Mouse (Mus musculus) hindbrain, embryonic 14.5 days (tissue): ENCODE results near the gene Hils1. TPM values are rescaled to one million over a fixed set of nuclear protein-coding genes. Genes with fewer than 3 reads are reported as not detected.
A peak's percentile ranks its signal among the peaks of the same experiment; 100 is the strongest.
"Not testable (repeated sequence)": the region's sequence is repeated elsewhere in the genome, so short reads cannot be mapped to it uniquely, and the experiment has no call there.

ENCODE experiments used
- ATAC-seq: fragments of 200-750 bp; cut with Nextera tagmentation; 2 replicates; pipeline ENCODE4 v1.8.0; 2017; ENCODE audit warnings: moderate number of reproducible peaks, mild to moderate bottlenecking, moderate TSS enrichment, moderate library complexity; ENCODE audit not compliant: low FRiP score
- DNase-seq: peaks from one replicate; pipeline ENCODE4 v3.0.0-alpha.2; 2015; ENCODE audit warnings: low spot score
- H3K27ac ChIP-seq: fragments of 300-500 bp; sonication (generic); 2 replicates; pipeline ENCODE4 v1.5.1; 2014; ENCODE audit warnings: mild to moderate bottlenecking, moderate library complexity
- H3K27me3 ChIP-seq: fragments of 300-500 bp; sonication (generic); 2 replicates; pipeline ENCODE4 v1.6.1; 2014; ENCODE audit warnings: mild to moderate bottlenecking, low read length, mixed read lengths; ENCODE audit not compliant: control insufficient read depth, insufficient read depth
- H3K36me3 ChIP-seq: fragments of 300-500 bp; sonication (generic); replicated peaks from 2 replicates; pipeline ENCODE4 v1.6.1; 2014; ENCODE audit not compliant: control insufficient read depth, insufficient read depth
- H3K4me1 ChIP-seq: fragments of 300-500 bp; sonication (generic); replicated peaks from 2 replicates; pipeline ENCODE4 v1.6.1; 2014; ENCODE audit warnings: antibody characterized with exemption, low read length, mixed read lengths; ENCODE audit not compliant: control insufficient read depth, insufficient read depth
- H3K4me2 ChIP-seq: fragments of 300-500 bp; sonication (generic); replicated peaks from 2 replicates; pipeline ENCODE4 v1.6.1; 2014; ENCODE audit warnings: mild to moderate bottlenecking, moderate library complexity
- H3K4me3 ChIP-seq: fragments of 300-500 bp; sonication (generic); replicated peaks from 2 replicates; pipeline ENCODE4 v1.5.1; 2014; ENCODE audit warnings: mild to moderate bottlenecking, low read length
- H3K9ac ChIP-seq: fragments of 300-500 bp; sonication (generic); 2 replicates; pipeline ENCODE4 v1.6.1; 2014
- H3K9me3 ChIP-seq: fragments of 300-500 bp; sonication (generic); 2 replicates; pipeline ENCODE4 v1.6.1; 2016; ENCODE audit warnings: low read length; ENCODE audit not compliant: control insufficient read depth
- WGBS: fragments of 180-500 bp; shearing (Covaris S2); extraction: QIAGEN DNeasy Blood & Tissue Kit; methylation state at CpG from one replicate; pipeline ENCODE4 v1.1.7; 2014; 5-methylcytosine and 5-hydroxymethylcytosine counted together
- polyA plus RNA-seq: library from polyadenylated mRNA; unstranded; fragments of >200 nt; fragmentation: Nextera tagmentation; extraction: Ambion mirVana; gene quantifications from 2 replicates; pipeline ENCODE4 v1.2.1, GENCODE M21; 2014

Hils1 gene
- polyA plus RNA-seq, 1 experiment from 2014 or later, result not detected

- Histone ChIP-seq H3K27ac (no peak overlapping the region), H3K36me3 (peaks cover 55% of the 10 kb centered on the region), H3K9me3 (no peaks in the 10 kb centered on the region), H3K9ac (no peak overlapping the region), H3K4me1 (peaks cover 35% of the 10 kb centered on the region), H3K27me3 (no peaks in the 10 kb centered on the region), H3K4me2 (no peak overlapping the region), H3K4me3 (no peak overlapping the region)
- WGBS, result 59% methylated on average over 6 of the region's 6 CpGs
- DNase-seq (no peak), ATAC-seq (no peak)
These were observed 37.5 kb downstream of the Hils1 start for GRCm38 (mm10) chr11:95004937-95005198.

- Histone ChIP-seq H3K4me2 (peak overlapping the region; percentile 70), H3K27me3 (no peaks in the 10 kb centered on the region), H3K4me3 (no peak overlapping the region), H3K9me3 (no peaks in the 10 kb centered on the region), H3K36me3 (peaks cover 47% of the 10 kb centered on the region), H3K27ac (peak overlapping the region; percentile 81), H3K9ac (peak overlapping the region; percentile 63), H3K4me1 (peaks cover 32% of the 10 kb centered on the region)
- no peak for ATAC-seq
- DNase-seq, result no peak
- 35% methylated on average over 4 of the region's 4 CpGs for WGBS
These were observed 38.6 kb downstream of the Hils1 start for GRCm38 (mm10) chr11:95006038-95006437.

- DNase-seq, result peak; percentile 85
- Histone ChIP-seq H3K27me3 (no peaks in the 10 kb centered on the region), H3K9ac (peak overlapping the region; percentile 63), H3K4me1 (peaks cover 35% of the 10 kb centered on the region), H3K4me2 (peak overlapping the region; percentile 70), H3K27ac (peak overlapping the region; percentile 81), H3K4me3 (peak overlapping the region; percentile 28), H3K36me3 (peaks cover 43% of the 10 kb centered on the region), H3K9me3 (no peaks in the 10 kb centered on the region)
- WGBS, result 1% methylated on average over 27 of the region's 27 CpGs
- ATAC-seq, result peak; percentile 57
These were observed 39.3 kb downstream of the Hils1 start for GRCm38 (mm10) chr11:95006525-95007219.

GRCm38 (mm10) chr11:95007418-95007817 is 40.0 kb downstream of the Hils1 start:
- Histone ChIP-seq H3K27ac (peak overlapping the region; percentile 81), H3K4me1 (peaks cover 42% of the 10 kb centered on the region), H3K4me3 (no peak overlapping the region), H3K9me3 (no peaks in the 10 kb centered on the region), H3K4me2 (peak overlapping the region; percentile 70), H3K36me3 (peaks cover 35% of the 10 kb centered on the region), H3K9ac (peak overlapping the region; percentile 63; the same call in 1 of the 2 replicates), H3K27me3 (no peaks in the 10 kb centered on the region)
- ATAC-seq (no peak), DNase-seq (no peak)
- WGBS, result 89% methylated on average over 3 of the region's 3 CpGs

- peaks cover 55% of the 10 kb centered on the region for H3K4me1 ChIP-seq
- no peak for DNase-seq
- H3K9me3 ChIP-seq, result no peaks in the 10 kb centered on the region
- H3K9ac ChIP-seq, result peak overlapping the region; percentile 98
- WGBS, result 32% methylated on average over 15 of the region's 15 CpGs
- H3K4me2 ChIP-seq, result peak overlapping the region; percentile 92
- H3K27ac ChIP-seq, result peak overlapping the region; percentile 98
- ATAC-seq, result no peak
- H3K4me3 ChIP-seq, result peak overlapping the region; percentile 86
- H3K36me3 ChIP-seq, result peaks cover 20% of the 10 kb centered on the region
- H3K27me3 ChIP-seq, result no peaks in the 10 kb centered on the region
These were observed 41.6 kb downstream of the Hils1 start for GRCm38 (mm10) chr11:95008661-95009628.

GRCm38 (mm10) chr11:95009629-95010014 is 42.2 kb downstream of the Hils1 start, which contains the start of gene Samd14:
Gene Samd14 (plus strand): TSS chr11:95009879.
- Histone ChIP-seq H3K9me3 (no peaks in the 10 kb centered on the region), H3K9ac (peak within 1 kb of the TSS; percentile 98), H3K27me3 (no peaks in the 10 kb centered on the region), H3K36me3 (peaks cover 18% of the 10 kb centered on the region), H3K4me1 (peaks cover 59% of the 10 kb centered on the region), H3K4me3 (peak within 1 kb of the TSS; percentile 86), H3K27ac (peak within 1 kb of the TSS; percentile 98), H3K4me2 (peak within 1 kb of the TSS; percentile 92)
- DNase-seq (peak; percentile 76), ATAC-seq (peak; percentile 77)
- WGBS, result under 1% methylated on average over 31 of the region's 32 CpGs

- H3K4me3 ChIP-seq, result peak overlapping the region; percentile 86
- H3K36me3 ChIP-seq, result peaks cover 18% of the 10 kb centered on the region
- under 1% methylated on average over 39 of the region's 40 CpGs for WGBS
- DNase-seq (no peak), ATAC-seq (peak; percentile 57)
- peak overlapping the region; percentile 92 for H3K4me2 ChIP-seq
- H3K9ac ChIP-seq, result peak overlapping the region; percentile 98
- H3K9me3 ChIP-seq, result no peaks in the 10 kb centered on the region
- H3K27me3 ChIP-seq, result no peaks in the 10 kb centered on the region
- peaks cover 59% of the 10 kb centered on the region for H3K4me1 ChIP-seq
- peak overlapping the region; percentile 98 for H3K27ac ChIP-seq
These were observed 42.8 kb downstream of the Hils1 start for GRCm38 (mm10) chr11:95010141-95010739.

- not testable (repeated sequence) for H3K27me3 ChIP-seq, ATAC-seq, H3K9me3 ChIP-seq, DNase-seq
- H3K4me1 ChIP-seq, result peaks cover 59% of the 10 kb centered on the region
- H3K27ac ChIP-seq, result peak overlapping the region; percentile 98
- H3K4me3 ChIP-seq, result peak overlapping the region; percentile 86
- peaks cover 18% of the 10 kb centered on the region for H3K36me3 ChIP-seq
- peak overlapping the region; percentile 92 for H3K4me2 ChIP-seq
- 3% methylated on average over 4 of the region's 4 CpGs for WGBS
- peak overlapping the region; percentile 98 for H3K9ac ChIP-seq
These were observed 43.5 kb downstream of the Hils1 start for GRCm38 (mm10) chr11:95010841-95011403.

GRCm38 (mm10) chr11:95011416-95011815 is 44.0 kb downstream of the Hils1 start:
- Histone ChIP-seq H3K4me3 (peak overlapping the region; percentile 86), H3K9ac (peak overlapping the region; percentile 98), H3K9me3 (no peaks in the 10 kb centered on the region), H3K4me1 (peaks cover 56% of the 10 kb centered on the region), H3K4me2 (peak overlapping the region; percentile 92), H3K27ac (peak overlapping the region; percentile 98), H3K36me3 (peaks cover 22% of the 10 kb centered on the region), H3K27me3 (no peaks in the 10 kb centered on the region)
- no peak for DNase-seq
- 23% methylated on average over 1 of the region's 1 CpGs for WGBS
- ATAC-seq, result no peak
